Mouse (Mus musculus): ENCODE measurements around the gene Cd40.

The Cd40 gene

GRCm38 (mm10) chr2:165050826-165051548 lies 4.4 kb upstream of the Cd40 start:
- in situ Hi-C loops (cut with MboI; ENCODE audit: low pct_unique_long_range_greater_than_20kb in 1 of 2, low sequenced_read_pairs in 2 of 2, unreplicated experiment in 1 of 2): no loop called here

DNA sequence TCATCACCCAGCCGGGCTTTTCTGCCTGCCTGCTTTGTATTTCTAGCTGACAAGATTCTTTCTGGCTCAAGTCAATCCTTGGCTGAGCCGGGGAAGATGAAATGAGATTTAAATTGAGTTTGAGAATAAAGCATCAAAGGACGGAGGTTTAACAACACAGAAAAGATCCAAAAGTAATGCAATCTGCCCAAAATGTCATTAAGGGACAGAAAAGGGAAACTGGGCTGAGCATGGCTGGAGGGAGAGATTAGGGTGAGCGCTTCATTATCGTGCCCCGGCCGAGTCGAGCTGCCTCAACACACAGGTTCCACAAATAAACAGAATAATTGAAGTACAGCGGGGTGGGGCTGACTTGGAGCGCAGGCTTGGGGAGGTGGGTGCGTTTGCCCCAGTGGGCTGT lies 3.9 kb upstream of the Cd40 start:
- in situ Hi-C loops (cut with MboI; ENCODE audit: low pct_unique_long_range_greater_than_20kb in 1 of 2, low sequenced_read_pairs in 2 of 2, unreplicated experiment in 1 of 2): no loop called here

DNA sequence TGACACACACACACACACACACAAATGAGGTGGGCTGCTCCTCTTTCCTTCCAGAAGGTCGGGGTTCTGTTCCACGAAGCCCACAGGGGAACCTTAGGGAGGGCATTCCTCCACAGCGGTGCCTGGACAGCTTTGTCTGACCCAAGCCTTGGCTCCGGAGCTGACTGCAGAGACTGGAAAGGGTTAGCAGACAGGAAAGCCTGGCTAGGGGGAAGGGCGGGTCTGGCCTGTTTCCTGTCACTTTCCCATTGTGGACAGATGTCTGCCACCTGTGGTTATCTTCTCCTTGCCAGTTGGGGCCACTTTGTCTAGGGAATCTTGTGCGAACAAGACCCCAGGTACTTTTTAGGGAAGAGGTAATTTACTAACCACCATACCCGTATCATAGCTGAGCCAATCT lies 478 bp downstream of the Cd40 start:
- in situ Hi-C loops (cut with MboI; ENCODE audit: low pct_unique_long_range_greater_than_20kb in 1 of 2, low sequenced_read_pairs in 2 of 2, unreplicated experiment in 1 of 2): no loop called here

DNA sequence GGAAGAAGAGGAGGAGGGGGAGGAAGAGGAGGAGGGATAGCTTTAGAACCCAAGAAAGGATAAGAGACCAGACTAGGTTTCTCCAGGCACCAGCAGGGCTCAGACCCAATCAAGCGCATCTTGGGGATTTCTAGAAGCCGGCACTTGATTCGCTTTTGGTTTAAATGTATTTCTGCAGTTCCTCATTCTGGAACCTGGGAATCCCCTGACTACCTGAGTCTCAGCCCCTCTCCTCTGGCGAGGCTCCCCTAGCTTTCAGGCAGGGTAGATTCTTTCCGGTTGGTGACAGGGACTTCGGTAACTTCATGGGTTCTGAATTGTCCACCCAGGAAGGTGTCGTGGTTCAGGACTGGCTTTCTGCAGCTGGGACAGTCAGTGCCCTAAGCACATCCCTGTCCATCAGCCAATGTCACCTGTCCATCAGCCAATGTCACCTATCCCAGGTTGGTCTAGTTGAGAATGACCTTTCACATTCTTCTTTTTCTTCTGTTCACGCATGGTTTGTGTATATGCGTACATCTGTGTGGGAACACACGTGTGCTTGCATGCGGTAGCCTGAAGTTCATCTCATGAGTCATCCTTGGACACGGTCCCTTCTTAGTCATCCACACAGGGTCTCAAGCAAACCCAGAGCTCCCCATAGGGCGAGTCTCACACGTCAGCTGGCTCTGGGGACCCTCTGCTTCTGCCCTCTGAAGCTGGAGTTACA lies 1.1 kb downstream of the Cd40 start:
- in situ Hi-C loops (cut with MboI; ENCODE audit: low pct_unique_long_range_greater_than_20kb in 1 of 2, low sequenced_read_pairs in 2 of 2, unreplicated experiment in 1 of 2): no loop called here

- in situ Hi-C loops (cut with MboI; ENCODE audit: low pct_unique_long_range_greater_than_20kb in 1 of 2, low sequenced_read_pairs in 2 of 2, unreplicated experiment in 1 of 2): no loop called here
Measured at GRCm38 (mm10) chr2:165059961-165060360, 4.5 kb downstream of the Cd40 start.

DNA sequence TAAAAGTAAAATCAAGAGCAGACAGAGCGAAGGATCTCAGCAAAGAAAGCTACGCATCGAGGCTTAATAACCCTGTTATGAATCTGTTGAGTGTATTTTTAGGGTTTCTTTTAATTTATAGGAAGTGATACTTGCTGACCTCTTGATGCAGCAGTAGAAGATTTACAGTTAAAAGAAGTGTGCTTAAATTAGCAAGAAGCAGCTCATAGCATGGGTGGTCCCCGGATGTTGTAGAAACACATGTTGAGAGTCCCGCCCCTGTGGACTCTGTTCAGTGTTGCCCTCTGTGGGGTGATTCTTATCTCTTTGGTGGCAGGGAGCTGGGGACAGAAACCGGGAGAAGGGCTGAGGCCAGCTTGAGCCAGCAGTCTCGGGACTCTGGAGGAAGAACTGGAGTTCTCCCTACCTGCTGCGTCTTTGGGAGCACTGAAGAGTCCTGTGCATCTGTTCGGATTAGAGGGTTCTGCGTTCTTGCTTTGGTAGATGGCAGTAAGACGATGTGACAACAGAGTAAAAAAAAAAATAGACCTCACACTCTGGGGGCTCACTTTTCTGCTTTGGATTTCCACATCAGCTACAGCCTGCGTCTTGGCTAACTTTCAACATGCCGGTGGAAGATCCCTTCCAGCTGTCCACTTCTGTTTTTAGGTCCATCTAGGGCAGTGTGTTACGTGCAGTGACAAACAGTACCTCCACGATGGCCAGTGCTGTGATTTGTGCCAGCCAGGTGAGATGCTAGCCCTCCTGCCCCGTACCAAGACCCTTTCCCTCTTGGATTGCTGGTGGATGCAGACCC lies 6.4 kb downstream of the Cd40 start:
- in situ Hi-C loops (cut with MboI; ENCODE audit: low pct_unique_long_range_greater_than_20kb in 1 of 2, low sequenced_read_pairs in 2 of 2, unreplicated experiment in 1 of 2): no loop called here

GRCm38 (mm10) chr2:165064489-165064888 lies 9.1 kb downstream of the Cd40 start:
- in situ Hi-C loops (cut with MboI; ENCODE audit: low pct_unique_long_range_greater_than_20kb in 1 of 2, low sequenced_read_pairs in 2 of 2, unreplicated experiment in 1 of 2): no loop called here

DNA sequence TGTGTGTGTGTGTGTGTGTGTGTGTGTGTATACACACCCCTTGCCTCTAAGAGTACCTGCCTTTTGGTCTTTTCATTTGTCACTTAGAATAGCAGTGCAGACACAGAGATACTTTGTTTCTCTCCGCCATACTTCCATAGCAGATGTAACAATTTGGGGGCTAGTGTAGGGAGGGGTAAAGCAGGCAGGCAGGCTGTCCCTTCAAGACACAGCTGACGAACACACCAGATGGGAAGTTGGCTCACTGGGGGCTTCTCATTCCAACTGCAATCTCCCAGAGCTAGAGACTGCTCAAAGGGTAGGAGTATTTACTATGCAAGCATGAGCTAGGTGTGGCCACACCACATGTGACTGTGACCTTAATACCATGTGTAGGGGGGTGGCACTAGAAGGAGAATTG lies 13.4 kb downstream of the Cd40 start:
- in situ Hi-C loops (cut with MboI; ENCODE audit: low pct_unique_long_range_greater_than_20kb in 1 of 2, low sequenced_read_pairs in 2 of 2, unreplicated experiment in 1 of 2): no loop called here

GRCm38 (mm10) chr2:165070096-165070816 lies 14.8 kb downstream of the Cd40 start:
- in situ Hi-C loops (cut with MboI; ENCODE audit: low pct_unique_long_range_greater_than_20kb in 1 of 2, low sequenced_read_pairs in 2 of 2, unreplicated experiment in 1 of 2): loop anchor here in 1 of 2 experiments (10.0 kb wide), 1 partner anchor 165 kb away; the partner anchor contains the start of gene Cdh22

GRCm38 (mm10) chr2:165073381-165073781 lies 18.0 kb downstream of the Cd40 start:
- in situ Hi-C loops (cut with MboI; ENCODE audit: low pct_unique_long_range_greater_than_20kb in 1 of 2, low sequenced_read_pairs in 2 of 2, unreplicated experiment in 1 of 2): loop anchor here in 1 of 2 experiments (10.0 kb wide), 1 partner anchor 161 kb away; the partner anchor contains the start of gene Cdh22

DNA sequence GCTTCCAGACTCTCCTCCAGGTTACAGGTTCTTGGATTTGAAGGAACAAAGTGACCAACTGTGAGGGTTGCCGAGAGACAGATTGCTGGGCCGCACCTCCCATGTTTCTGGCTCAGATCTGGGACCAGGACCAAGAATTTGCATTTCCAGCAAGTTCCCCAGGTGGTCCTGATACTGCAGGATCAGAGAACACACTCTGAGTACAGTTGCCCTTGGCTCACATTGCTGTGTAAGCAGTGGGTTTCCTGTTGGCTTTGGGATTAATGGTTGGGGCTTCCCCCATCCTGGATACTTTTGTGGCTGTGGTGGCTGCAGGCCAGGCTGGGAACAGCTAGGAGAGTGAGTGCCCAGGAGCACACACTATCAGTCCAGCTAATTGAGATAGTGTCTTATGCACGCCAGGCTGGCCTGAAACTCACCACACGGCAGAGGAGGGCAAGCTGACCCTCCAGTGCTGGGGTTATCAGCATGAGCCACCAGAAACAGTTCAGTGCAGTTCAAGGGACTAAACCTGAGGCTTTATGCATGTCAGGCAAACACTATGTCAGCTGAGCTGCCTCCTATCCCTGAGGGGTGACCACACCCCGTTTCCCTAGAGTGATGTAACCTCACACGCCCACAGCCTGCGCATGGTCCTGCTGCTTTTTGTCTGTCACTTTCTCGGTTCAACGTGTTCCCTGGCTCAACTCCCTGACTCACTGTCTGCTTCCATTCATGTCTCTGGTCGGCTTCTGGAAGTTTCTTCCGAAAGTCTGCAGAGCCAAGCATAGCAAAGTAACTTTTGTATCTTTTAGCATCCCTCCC lies 18.9 kb downstream of the Cd40 start:
- in situ Hi-C loops (cut with MboI; ENCODE audit: low pct_unique_long_range_greater_than_20kb in 1 of 2, low sequenced_read_pairs in 2 of 2, unreplicated experiment in 1 of 2): loop anchor here in 1 of 2 experiments (10.0 kb wide), 1 partner anchor 161 kb away; the partner anchor contains the start of gene Cdh22

GRCm38 (mm10) chr2:165074937-165075336 lies 19.5 kb downstream of the Cd40 start:
- in situ Hi-C loops (cut with MboI; ENCODE audit: low pct_unique_long_range_greater_than_20kb in 1 of 2, low sequenced_read_pairs in 2 of 2, unreplicated experiment in 1 of 2): loop anchor here (5.0 to 10.0 kb wide), 3 partner anchors 160 to 287 kb away; partner anchors contain the start of gene Cdh22 (in 1 of the 2)

DNA sequence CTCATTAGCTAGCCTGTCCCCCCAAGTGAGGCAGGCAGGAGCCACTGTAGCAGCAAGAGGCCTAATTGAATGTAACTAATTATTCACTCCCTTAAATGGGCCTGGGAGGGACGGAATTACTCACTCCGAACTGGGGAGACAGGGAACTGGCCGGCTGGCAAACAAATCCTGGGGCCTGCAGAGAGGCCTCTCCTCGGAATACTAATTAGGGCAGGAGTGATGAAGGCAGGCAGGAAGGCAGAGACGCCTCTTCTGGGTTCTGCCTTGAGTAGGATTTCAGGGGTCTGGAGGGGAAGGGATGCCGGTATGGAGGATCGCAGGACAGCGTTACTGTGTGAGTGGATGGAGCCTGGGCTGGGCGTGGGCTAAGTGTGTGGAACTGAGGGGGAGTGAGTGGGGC lies 21.6 kb downstream of the Cd40 start:
- in situ Hi-C loops (cut with MboI; ENCODE audit: low pct_unique_long_range_greater_than_20kb in 1 of 2, low sequenced_read_pairs in 2 of 2, unreplicated experiment in 1 of 2): loop anchor here (5.0 to 10.0 kb wide), 3 partner anchors 158 to 285 kb away; partner anchors contain the start of gene Cdh22 (in 1 of the 2)

GRCm38 (mm10) chr2:165078045-165078444 lies 22.6 kb downstream of the Cd40 start:
- in situ Hi-C loops (cut with MboI; ENCODE audit: low pct_unique_long_range_greater_than_20kb in 1 of 2, low sequenced_read_pairs in 2 of 2, unreplicated experiment in 1 of 2): loop anchor here (5.0 to 10.0 kb wide), 3 partner anchors 157 to 284 kb away; partner anchors contain the start of gene Cdh22 (in 1 of the 2)

DNA sequence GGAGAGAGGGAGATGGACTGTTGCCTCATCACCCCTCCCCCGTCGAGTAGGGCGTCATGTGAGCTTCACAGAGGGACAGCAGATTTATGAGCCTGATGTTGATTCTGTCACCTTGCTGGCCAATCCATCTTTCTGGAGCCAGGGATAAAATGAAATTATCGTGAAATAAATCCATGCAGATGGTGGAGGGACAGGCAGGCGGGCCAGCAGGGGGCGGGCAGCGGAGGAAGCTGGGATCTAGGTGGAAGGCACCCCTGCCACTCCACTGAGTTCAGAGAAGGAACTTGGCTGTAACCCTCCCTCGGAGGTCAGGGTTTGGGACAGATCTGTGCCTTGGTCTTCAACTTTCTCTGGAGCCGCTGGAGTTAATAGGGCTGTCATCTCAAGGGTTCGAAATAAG lies 23.2 kb downstream of the Cd40 start:
- in situ Hi-C loops (cut with MboI; ENCODE audit: low pct_unique_long_range_greater_than_20kb in 1 of 2, low sequenced_read_pairs in 2 of 2, unreplicated experiment in 1 of 2): loop anchor here (5.0 to 10.0 kb wide), 3 partner anchors 156 to 284 kb away; partner anchors contain the start of gene Cdh22 (in 1 of the 2)

DNA sequence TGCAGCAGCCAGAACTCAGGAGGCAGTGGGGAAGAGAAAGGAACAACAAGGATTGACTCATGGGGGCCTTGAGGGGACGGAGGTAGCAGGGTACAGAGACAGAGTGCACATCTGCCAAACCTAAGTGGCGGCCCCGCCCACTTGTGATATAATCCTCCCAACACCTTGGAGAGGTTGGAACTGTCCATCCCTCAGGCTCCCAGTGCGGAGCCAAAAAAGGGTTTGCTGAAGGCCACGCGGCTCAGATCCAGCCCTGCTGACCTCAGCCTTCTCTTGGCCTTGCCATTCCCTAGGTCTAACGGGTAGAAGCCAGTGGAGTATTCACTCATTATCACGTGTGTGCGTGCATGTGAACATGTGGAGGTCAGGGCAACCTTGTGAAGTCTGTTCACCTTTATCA lies 25.2 kb downstream of the Cd40 start:
- in situ Hi-C loops (cut with MboI; ENCODE audit: low pct_unique_long_range_greater_than_20kb in 1 of 2, low sequenced_read_pairs in 2 of 2, unreplicated experiment in 1 of 2): no loop called here

- in situ Hi-C loops (cut with MboI; ENCODE audit: low pct_unique_long_range_greater_than_20kb in 1 of 2, low sequenced_read_pairs in 2 of 2, unreplicated experiment in 1 of 2): no loop called here
Measured at GRCm38 (mm10) chr2:165081257-165081656, 25.8 kb downstream of the Cd40 start.
